Mouse (Mus musculus) lung, embryonic 15.5 days (tissue): ENCODE results near the gene Cops6. TPM values are rescaled to one million over a fixed set of nuclear protein-coding genes. Genes with fewer than 3 reads are reported as not detected.

Source experiments
- ATAC-seq: fragments of 200-750 bp; cut with Nextera tagmentation; 2 replicates; pipeline ENCODE4 v1.8.0; 2017; ENCODE audit warnings: moderate number of reproducible peaks, borderline replicate concordance; ENCODE audit not compliant: low FRiP score, low TSS enrichment; ENCODE audit errors: extremely low read depth
- H3K27ac ChIP-seq: fragments of 300-500 bp; sonication (generic); 2 replicates; pipeline ENCODE4 v1.5.1; 2015; ENCODE audit warnings: moderate library complexity, mild to moderate bottlenecking, inconsistent platforms
- H3K27me3 ChIP-seq: fragments of 300-500 bp; sonication (generic); 2 replicates; pipeline ENCODE4 v1.6.1; 2015; ENCODE audit warnings: inconsistent platforms
- H3K36me3 ChIP-seq: fragments of 300-500 bp; sonication (generic); 2 replicates; pipeline ENCODE4 v1.6.1; 2015; ENCODE audit warnings: inconsistent platforms
- H3K4me1 ChIP-seq: fragments of 300-500 bp; sonication (generic); 2 replicates; pipeline ENCODE4 v1.6.1; 2015; ENCODE audit warnings: inconsistent platforms
- H3K4me2 ChIP-seq: fragments of 300-500 bp; sonication (generic); 2 replicates; pipeline ENCODE4 v1.6.1; 2015; ENCODE audit warnings: inconsistent platforms, mild to moderate bottlenecking, moderate library complexity
- H3K4me3 ChIP-seq: fragments of 300-500 bp; sonication (generic); 2 replicates; pipeline ENCODE4 v1.5.1; 2015; ENCODE audit warnings: mild to moderate bottlenecking, inconsistent platforms
- H3K9ac ChIP-seq: fragments of 300-500 bp; sonication (generic); 2 replicates; pipeline ENCODE4 v1.6.1; 2015; ENCODE audit warnings: inconsistent platforms
- H3K9me3 ChIP-seq: fragments of 300-500 bp; sonication (generic); 2 replicates; pipeline ENCODE4 v1.6.1; 2016; ENCODE audit warnings: inconsistent platforms
- WGBS: fragments of 180-500 bp; shearing (Covaris S2); methylation state at CpG from one replicate; pipeline ENCODE4 v1.1.7; 2015; 5-methylcytosine and 5-hydroxymethylcytosine counted together
- polyA plus RNA-seq: library from polyadenylated mRNA; unstranded; fragments of >200 nt; fragmentation: Nextera tagmentation; extraction: Ambion mirVana; gene quantifications from 2 replicates; pipeline ENCODE4 v1.2.1, GENCODE M21; 2015

Cops6 gene
- 316 and 320 TPM in 2 replicates for polyA plus RNA-seq

DNA sequence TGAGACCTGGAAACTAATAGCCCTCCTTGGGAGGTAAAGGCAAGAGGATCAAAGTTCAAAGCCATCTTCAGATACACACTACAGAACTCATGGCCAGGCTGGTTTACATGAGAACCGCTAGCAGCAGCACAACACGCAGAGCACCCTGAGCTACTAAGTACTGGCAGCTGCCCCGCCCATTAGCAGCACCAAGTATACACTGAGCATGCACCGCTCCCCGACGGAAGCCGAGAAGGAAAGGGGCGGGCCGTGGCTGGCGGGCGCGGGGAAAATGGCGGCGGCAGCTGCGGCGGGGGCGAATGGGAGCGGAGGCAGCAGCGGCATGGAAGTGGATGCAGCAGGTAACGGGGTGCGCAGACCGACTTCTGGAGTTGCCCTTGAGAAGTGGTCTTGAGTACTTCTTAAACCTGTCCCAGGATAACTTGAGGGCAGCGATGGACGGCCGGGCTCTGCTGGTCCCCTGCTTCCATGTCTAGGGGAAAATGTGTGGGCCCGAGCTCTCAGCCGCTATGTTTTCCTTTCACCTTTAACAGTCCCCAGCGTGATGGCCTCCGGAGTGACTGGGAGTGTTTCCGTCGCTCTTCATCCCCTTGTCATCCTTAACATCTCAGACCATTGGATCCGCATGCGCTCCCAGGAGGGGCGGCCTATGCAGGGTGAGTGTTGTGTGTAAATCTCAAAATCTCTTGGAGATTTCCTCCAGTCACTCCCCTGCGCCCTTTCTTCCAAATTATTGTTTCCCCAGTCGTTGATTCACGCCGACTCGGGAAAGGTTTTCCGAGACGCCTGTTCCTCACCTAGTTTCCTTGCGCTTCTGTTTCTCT, at the start of gene Cops6:
Gene Cops6 (plus strand): TSS at position 230 of the 824 bp plus-strand sequence.
- H3K36me3 ChIP-seq, result peaks cover 35% of the 10 kb centered on the region
- ATAC-seq, result peak; percentile 96
- under 1% methylated on average over 42 of the region's 42 CpGs for WGBS
- H3K9ac ChIP-seq, result peak within 1 kb of the TSS; percentile 88
- peak within 1 kb of the TSS; percentile 72 for H3K4me2 ChIP-seq
- H3K4me1 ChIP-seq, result peaks cover 15% of the 10 kb centered on the region
- H3K4me3 ChIP-seq, result peak within 1 kb of the TSS; percentile 67
- no peaks in the 10 kb centered on the region for H3K9me3 ChIP-seq
- H3K27ac ChIP-seq, result peak within 1 kb of the TSS; percentile 71
- no peaks in the 10 kb centered on the region for H3K27me3 ChIP-seq

DNA sequence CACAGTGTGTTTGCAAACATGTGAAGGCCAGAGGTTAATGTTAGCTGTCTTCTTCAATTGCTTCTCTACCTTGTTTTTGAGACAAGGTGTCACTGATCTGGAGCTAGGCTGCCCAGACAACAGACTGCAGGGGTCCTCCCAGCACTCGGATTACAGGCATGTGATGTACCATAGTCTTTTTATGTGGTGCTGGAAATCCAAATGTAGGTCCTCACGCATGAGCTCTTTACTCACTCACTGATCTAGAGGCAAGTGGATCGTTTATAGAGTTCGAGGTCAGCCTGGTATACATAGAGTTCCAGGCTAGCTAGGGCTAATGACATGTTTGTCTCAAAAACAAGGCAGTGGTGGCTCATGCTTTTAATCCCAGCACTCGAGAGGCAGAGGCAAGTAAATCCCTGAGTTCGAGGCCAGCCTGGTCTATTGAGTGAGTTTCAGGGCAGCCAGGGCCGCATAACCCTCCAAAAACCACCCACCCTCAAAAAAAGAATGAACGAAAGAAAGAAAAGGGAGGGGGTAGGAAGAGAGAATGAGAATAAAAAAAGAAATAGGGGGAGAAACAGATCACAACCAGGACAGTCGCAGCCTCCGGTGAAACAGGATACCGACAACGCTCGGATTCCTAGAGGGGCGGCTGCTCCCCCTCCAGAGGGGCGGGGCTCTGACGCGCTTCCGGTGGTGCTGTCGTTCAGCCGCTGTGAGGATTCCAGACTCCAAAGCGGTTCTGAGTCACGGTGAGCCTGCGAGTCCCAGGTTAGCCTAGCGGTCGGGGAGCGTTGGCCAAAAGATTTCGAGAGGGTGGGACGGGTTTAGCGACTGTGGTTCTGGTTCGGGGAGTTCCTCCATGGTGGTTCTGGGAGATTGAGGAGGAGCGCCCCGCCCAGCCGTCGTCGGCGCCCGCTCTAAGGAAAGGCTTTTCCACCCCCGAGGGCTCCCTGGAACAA, 44.3 kb upstream of the Cops6 start, which contains the start of gene Zscan21:
Gene Zscan21 (plus strand): TSS at position 649 of the 944 bp plus-strand sequence.
- Histone ChIP-seq H3K27ac (peak within 1 kb of the TSS; percentile 96), H3K4me2 (peak within 1 kb of the TSS; percentile 65), H3K9ac (peak within 1 kb of the TSS; percentile 74), H3K9me3 (no peaks in the 10 kb centered on the region), H3K4me3 (peak within 1 kb of the TSS; percentile 86), H3K36me3 (peaks cover 13% of the 10 kb centered on the region; the same call in 1 of the 2 replicates), H3K27me3 (no peaks in the 10 kb centered on the region), H3K4me1 (peaks cover 11% of the 10 kb centered on the region)
- peak; percentile 95 for ATAC-seq
- 6% methylated on average over 38 of the region's 38 CpGs for WGBS

DNA sequence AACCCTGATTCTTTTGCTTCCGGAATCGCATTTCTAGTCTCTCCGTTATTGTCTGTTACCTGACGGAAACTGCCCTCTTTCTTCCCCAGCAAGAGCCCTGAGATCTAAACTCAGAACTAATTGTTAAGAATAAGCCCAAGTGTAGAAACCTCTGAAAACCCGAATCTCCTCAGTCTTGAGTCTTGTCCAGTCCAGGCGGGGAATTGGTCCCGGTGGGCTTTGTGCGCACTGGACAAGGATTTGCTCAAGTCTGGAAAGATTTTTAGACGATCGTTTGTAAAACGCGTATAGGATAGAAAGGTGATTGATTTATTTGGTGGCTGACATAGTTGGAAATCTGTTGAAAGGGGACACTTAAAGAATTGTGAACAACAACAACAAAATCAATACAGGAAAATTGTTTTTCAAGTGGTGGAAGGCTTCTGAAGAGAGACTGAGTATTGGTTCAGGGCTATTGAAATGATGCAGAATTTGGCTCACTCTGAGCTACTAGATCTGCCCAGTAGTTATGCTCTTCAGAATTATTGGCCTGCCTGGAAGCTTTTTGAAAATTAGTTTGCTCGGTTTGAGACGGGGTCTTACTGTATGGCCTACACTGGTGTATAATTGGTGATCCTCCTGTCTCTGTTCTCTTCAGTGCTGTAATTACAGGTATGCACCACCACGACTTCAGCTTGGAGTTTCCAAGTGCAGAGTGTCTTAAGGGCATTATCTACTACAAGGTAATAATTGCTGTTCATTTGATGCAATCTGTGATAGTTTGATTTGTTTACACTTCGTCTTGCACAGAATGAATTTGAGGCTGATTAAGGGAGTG, 43.5 kb upstream of the Cops6 start:
- Histone ChIP-seq H3K9me3 (no peaks in the 10 kb centered on the region), H3K4me2 (peak overlapping the region; percentile 65), H3K36me3 (peaks cover 17% of the 10 kb centered on the region), H3K27me3 (no peaks in the 10 kb centered on the region), H3K27ac (peak overlapping the region; percentile 96), H3K9ac (peak overlapping the region; percentile 74), H3K4me3 (peak overlapping the region; percentile 86), H3K4me1 (peaks cover 11% of the 10 kb centered on the region)
- peak; percentile 29; the same call in 1 of the 2 replicates for ATAC-seq
- WGBS, result 5% methylated on average over 16 of the region's 16 CpGs

DNA sequence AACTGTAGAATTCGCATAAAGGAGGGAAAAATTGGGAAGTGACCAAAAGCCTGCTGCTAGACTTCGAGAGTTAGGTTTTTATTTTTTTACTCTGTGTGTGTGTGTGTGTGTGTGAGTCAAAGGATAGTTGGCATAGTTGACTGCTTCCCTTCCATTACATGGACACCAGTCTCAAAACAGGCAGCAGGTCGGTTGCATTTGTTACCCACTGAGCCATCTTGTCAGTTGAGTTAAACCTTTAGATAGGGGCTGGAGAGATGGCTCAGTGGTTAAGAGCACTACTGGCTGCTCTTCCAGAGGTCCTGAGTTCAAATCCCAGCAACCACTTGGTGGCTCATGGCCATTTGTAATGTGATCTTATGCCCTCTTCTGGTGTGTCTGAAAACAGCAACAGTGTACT, 42.8 kb upstream of the Cops6 start:
- H3K9ac ChIP-seq, result no peak overlapping the region
- ATAC-seq, result no peak

DNA sequence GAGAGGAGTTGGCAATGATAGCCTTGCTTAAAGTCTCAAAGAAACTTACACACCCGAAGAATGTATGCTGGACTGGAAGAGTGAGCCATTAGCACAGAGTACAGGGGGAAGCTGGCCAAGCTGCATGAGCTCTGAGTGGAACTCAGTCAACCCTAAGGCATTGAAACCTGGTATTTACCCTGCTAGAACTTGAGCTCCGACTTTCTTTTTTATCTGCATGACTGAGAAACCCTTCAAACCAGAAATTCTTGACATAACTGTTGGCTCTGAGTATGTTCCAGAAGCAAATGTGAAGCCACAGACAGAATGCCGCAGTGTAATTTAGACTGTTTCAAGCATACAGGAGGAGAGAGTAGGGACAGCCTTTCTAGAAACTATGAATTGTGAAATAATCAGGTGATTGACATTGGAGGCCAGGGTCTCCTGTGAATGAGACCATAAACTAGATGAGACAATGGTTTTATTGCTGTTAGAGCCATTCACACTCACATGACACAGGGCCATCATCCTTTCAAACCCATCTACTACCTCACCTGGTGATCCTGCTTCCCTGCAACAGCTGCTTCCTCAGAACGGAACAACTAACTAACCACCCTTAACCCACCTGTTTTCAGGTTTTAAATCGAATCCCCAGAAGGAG, 28.3 kb upstream of the Cops6 start:
- 83% methylated on average over 5 of the region's 5 CpGs for WGBS
- Histone ChIP-seq H3K27ac (no peak overlapping the region), H3K9me3 (no peaks in the 10 kb centered on the region), H3K36me3 (peaks cover 69% of the 10 kb centered on the region), H3K4me2 (no peak overlapping the region), H3K9ac (no peak overlapping the region), H3K4me1 (no peaks in the 10 kb centered on the region), H3K4me3 (no peak overlapping the region), H3K27me3 (no peaks in the 10 kb centered on the region)
- ATAC-seq, result no peak

More for the DNA sequence above, 42.8 kb upstream of the Cops6 start:
- H3K9me3 ChIP-seq, result no peaks in the 10 kb centered on the region
- H3K4me2 ChIP-seq, result peak overlapping the region; percentile 65
- H3K4me3 ChIP-seq, result peak overlapping the region; percentile 86
- 51% methylated on average over 3 of the region's 3 CpGs for WGBS
- H3K4me1 ChIP-seq, result peaks cover 11% of the 10 kb centered on the region
- H3K36me3 ChIP-seq, result peaks cover 21% of the 10 kb centered on the region
- H3K27ac ChIP-seq, result no peak overlapping the region
- H3K27me3 ChIP-seq, result no peaks in the 10 kb centered on the region

DNA sequence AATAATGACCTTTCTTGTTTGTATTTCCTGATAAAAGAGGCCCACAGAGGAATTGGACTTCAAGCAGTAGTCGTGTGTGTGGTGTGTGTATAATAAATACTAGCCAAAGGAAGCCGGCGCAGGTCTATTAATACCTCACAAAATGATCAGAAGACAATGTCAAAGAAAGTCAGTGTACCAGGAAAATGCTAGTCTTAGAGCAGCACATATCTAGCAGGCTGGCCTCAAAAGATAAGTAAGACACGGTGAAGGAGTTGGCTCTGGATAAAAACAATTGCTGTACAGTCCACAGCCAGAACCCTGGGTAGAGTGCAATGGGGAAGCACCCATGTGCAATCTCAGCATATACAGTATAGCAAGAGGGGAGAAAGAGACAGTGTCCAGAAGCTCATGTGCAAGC, 23.6 kb upstream of the Cops6 start:
- no peak overlapping the region for H3K27ac ChIP-seq
- H3K4me2 ChIP-seq, result no peak overlapping the region
- H3K27me3 ChIP-seq, result no peaks in the 10 kb centered on the region
- no peaks in the 10 kb centered on the region for H3K9me3 ChIP-seq
- H3K9ac ChIP-seq, result no peak overlapping the region
- WGBS, result 39% methylated on average over 4 of the region's 4 CpGs
- H3K4me3 ChIP-seq, result no peak overlapping the region
- ATAC-seq, result no peak
- peaks cover 30% of the 10 kb centered on the region for H3K36me3 ChIP-seq
- H3K4me1 ChIP-seq, result no peaks in the 10 kb centered on the region

DNA sequence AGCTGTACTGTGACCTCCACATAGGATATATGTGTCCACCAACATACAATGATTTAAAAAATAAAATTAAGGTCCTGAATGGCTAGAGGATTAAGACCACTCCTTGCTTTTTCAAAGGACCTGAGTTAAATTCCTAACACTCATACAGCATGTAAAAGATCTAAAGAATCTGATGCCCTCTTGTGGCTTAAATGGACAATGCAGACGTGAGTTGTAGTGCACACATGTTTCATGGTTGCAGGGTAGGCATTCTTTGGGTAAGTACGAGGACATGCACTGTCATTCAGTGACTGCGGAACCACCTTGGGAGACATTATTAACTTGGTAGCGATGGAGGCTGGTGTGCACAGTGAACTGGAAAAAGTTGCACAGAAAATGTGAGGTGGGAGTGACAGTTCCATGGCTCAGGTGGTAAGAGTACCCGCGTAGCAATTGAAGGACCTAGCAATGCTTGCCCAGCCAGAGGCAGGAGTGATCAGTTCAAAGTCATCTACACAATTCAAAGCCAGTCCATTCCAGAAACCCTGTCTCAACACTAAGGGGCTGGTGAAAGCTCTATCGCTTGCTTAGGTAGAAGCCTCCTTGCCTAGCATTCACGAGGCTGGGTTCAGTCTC, 22.8 kb upstream of the Cops6 start:
- no peak overlapping the region for H3K4me3 ChIP-seq
- peaks cover 23% of the 10 kb centered on the region for H3K36me3 ChIP-seq
- H3K4me2 ChIP-seq, result no peak overlapping the region
- no peak for ATAC-seq
- H3K27me3 ChIP-seq, result no peaks in the 10 kb centered on the region
- H3K4me1 ChIP-seq, result no peaks in the 10 kb centered on the region
- no peaks in the 10 kb centered on the region for H3K9me3 ChIP-seq
- no peak overlapping the region for H3K27ac ChIP-seq
- H3K9ac ChIP-seq, result no peak overlapping the region
- WGBS, result 51% methylated on average over 8 of the region's 8 CpGs

DNA sequence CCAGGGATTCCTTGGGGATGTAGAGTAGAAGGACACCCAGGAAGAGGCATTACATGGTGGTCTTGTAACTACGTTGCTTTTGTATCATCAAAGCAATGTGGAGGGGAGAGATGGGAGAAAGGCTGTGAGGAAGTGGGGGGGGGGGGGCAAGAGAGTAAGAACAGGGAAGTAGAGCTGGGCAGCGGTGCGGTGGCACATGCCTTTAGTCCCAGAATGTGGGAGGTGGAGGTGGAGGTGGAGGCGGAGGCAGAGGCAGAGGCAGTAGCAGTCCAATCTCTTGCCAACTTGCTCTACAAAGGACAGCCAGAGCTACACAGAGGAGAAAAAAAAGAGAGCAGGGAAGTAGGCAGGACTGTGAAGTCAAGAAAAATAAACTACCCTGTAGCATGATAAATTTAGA, 22.3 kb upstream of the Cops6 start:
- Histone ChIP-seq H3K4me3 (no peak overlapping the region), H3K9ac (no peak overlapping the region), H3K9me3 (no peaks in the 10 kb centered on the region), H3K27me3 (no peaks in the 10 kb centered on the region), H3K36me3 (peaks cover 21% of the 10 kb centered on the region), H3K4me1 (no peaks in the 10 kb centered on the region), H3K4me2 (no peak overlapping the region), H3K27ac (no peak overlapping the region)
- no peak for ATAC-seq
- 73% methylated on average over 4 of the region's 4 CpGs for WGBS

DNA sequence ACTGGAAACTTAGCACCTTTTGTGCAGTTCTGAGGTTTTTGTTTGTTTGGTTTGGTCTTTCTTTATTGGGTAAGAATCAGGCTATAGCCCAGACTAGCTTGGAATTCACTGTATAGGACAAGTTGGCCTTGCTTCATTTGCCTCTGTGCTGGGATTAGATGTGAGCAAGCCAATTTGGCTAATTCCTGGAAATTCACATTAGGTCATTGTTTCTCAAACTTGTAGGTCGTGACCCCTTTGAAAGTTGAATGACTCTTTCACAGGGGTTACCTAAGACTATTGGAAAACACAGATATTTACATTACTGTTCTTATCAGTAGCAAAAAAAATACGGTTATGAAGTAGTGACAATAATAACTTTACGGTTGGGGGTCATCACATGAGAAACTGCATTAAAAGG, 6.5 kb upstream of the Cops6 start:
- Histone ChIP-seq H3K4me3 (peak overlapping the region; percentile 66), H3K9me3 (no peaks in the 10 kb centered on the region), H3K4me2 (peak overlapping the region; percentile 66), H3K4me1 (peaks cover 10% of the 10 kb centered on the region), H3K9ac (peak overlapping the region; percentile 82), H3K27ac (no peak overlapping the region), H3K36me3 (peaks cover 28% of the 10 kb centered on the region), H3K27me3 (no peaks in the 10 kb centered on the region)
- 59% methylated on average over 3 of the region's 3 CpGs for WGBS
- no peak for ATAC-seq

DNA sequence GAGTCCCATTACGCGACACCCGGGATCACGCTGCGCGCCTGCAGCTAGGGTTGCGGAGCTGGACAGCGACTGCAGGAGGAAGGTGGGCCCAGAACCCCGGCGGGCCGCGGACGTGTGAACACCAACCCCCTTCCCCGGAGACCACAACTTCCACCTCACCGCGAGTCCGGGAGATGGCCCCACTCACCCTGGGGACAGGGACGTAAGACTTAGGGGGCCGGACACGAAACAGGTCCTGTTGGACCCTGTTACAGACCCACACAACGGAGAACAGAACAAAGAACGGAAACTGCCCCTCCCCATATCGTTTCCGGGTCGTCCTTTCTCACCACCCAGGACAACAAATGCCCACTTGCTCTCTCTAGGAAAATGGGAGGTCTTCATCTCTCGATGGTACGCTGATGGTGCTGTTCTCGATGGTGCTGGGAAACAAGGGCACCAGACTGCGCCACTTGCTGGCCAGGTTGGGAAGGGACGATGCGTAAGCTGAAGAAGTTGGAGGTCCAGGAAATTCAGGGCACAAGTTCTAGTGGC, 5.4 kb upstream of the Cops6 start, which contains the start of gene Zfp113:
Gene Zfp113 (minus strand): TSS at position 302 of the 534 bp plus-strand sequence.
- Histone ChIP-seq H3K9me3 (no peaks in the 10 kb centered on the region), H3K4me1 (peaks cover 13% of the 10 kb centered on the region), H3K27ac (peak within 1 kb of the TSS; percentile 87), H3K27me3 (no peaks in the 10 kb centered on the region), H3K36me3 (peaks cover 23% of the 10 kb centered on the region), H3K4me3 (peak within 1 kb of the TSS; percentile 66), H3K9ac (peak within 1 kb of the TSS; percentile 82), H3K4me2 (peak within 1 kb of the TSS; percentile 66)
- under 1% methylated on average over 31 of the region's 31 CpGs for WGBS
- peak; percentile 94 for ATAC-seq
